Mouse (Mus musculus) monocyte, adult 59 days (primary cell): ENCODE results near the gene Olfr960. TPM values are rescaled to one million over a fixed set of nuclear protein-coding genes. Genes with fewer than 3 reads are reported as not detected.

Experiments used
- total RNA-seq, 2 experiments: library from RNA; stranded (reverse); gene quantifications; one replicate each; pipeline ENCODE4 v1.2.4; 2023

Gene Olfr960
- not detected for total RNA-seq

GRCm38 (mm10) chr9:39621073-39621472 is at the start of gene Olfr960:
Olfr960 (plus strand) TSS chr9:39621373.

GRCm38 (mm10) chr9:39575469-39575868 is 45.7 kb upstream of the Olfr960 start, which contains the start of gene Olfr959:
Olfr959 (minus strand) TSS chr9:39575569.

GRCm38 (mm10) chr9:39603999-39604453 is 17.1 kb upstream of the Olfr960 start, which contains the start of gene AW551984:
AW551984 (minus strand) TSS chr9:39604403.

GRCm38 (mm10) chr9:39610355-39610754 is 10.8 kb upstream of the Olfr960 start, which contains the start of gene Olfr148:
Olfr148 (plus strand) TSS chr9:39610655.

GRCm38 (mm10) chr9:39644785-39645184 is 23.6 kb downstream of the Olfr960 start, which contains the start of gene Olfr961:
Olfr961 (plus strand) TSS chr9:39645085.

GRCm38 (mm10) chr9:39666905-39667304 is 45.7 kb downstream of the Olfr960 start, which contains the start of gene Olfr963:
Olfr963 (plus strand) TSS chr9:39667205.

Other genes with a start within 250 kb of the Olfr960 start
- not detected for gene Olfr951, start 234.0 kb upstream of the Olfr960 start, total RNA-seq
- gene Olfr952, start 194.2 kb upstream of the Olfr960 start, total RNA-seq = not detected
- gene Olfr954, start 164.7 kb upstream of the Olfr960 start, total RNA-seq = not detected
- not detected for gene Olfr955, start 149.4 kb upstream of the Olfr960 start, total RNA-seq
- gene Olfr44, start 127.4 kb upstream of the Olfr960 start, total RNA-seq = not detected
- not detected for gene Olfr957, start 105.6 kb upstream of the Olfr960 start, total RNA-seq
- not detected for gene Olfr958, start 67.3 kb upstream of the Olfr960 start, total RNA-seq
- gene Olfr959, start 45.8 kb upstream of the Olfr960 start, total RNA-seq = not detected
- gene AW551984, start 17.0 kb upstream of the Olfr960 start, total RNA-seq = not detected
- not detected for gene Olfr148, start 10.7 kb upstream of the Olfr960 start, total RNA-seq
- not detected for gene Olfr961, start 23.7 kb downstream of the Olfr960 start, total RNA-seq
- gene Olfr963, start 45.8 kb downstream of the Olfr960 start, total RNA-seq = not detected
- not detected for gene Olfr149, start 85.7 kb downstream of the Olfr960 start, total RNA-seq
- gene Olfr965, start 90.0 kb downstream of the Olfr960 start, total RNA-seq = not detected
- not detected for gene Olfr150, start 109.6 kb downstream of the Olfr960 start, total RNA-seq
- gene Olfr967, start 124.9 kb downstream of the Olfr960 start, total RNA-seq = not detected
- not detected for gene Olfr968, start 161.9 kb downstream of the Olfr960 start, total RNA-seq
- gene Olfr969, start 169.6 kb downstream of the Olfr960 start, total RNA-seq = not detected
- gene Olfr970, start 187.5 kb downstream of the Olfr960 start, total RNA-seq = not detected
- not detected for gene Olfr971, start 215.5 kb downstream of the Olfr960 start, total RNA-seq
- not detected for gene Olfr972, start 245.0 kb downstream of the Olfr960 start, total RNA-seq